Mouse (Mus musculus): ENCODE data around the gene Krt15. TPM values are rescaled to one million over a fixed set of nuclear protein-coding genes. Genes with fewer than 3 reads are reported as not detected.

Gene Krt15
- polyA plus RNA-seq, 1 experiment from 2014 or later, result 8.2 TPM

DNA sequence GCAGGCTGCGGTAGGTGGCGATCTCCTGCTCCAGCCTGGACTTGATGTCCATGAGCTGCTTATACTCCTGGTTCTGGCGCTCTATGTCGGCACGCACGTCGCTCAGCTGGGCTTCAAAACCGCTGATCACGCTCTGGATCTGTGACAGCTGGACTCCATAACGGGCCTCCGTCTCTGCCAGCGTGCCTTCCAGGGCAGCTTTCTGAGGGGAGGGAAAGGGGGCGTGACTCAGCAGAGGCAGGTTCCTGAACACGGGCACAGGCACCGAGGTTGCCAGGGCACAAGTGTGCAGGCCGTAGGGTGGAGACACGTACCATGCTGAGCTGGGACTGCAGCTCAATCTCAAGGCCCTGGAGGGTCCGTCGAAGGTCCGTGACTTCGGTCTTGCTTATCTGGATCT, 5.2 kb upstream of the Krt15 start:
- no peak overlapping the region for H3K4me2 ChIP-seq (ENCODE audit: low read depth, low read length)
- no peaks in the 10 kb centered on the region for H3K9me3 ChIP-seq (replicated peaks; ENCODE audit: control insufficient read depth, low read length)
- H3K4me3 ChIP-seq (ENCODE audit: low read depth, low read length), result no peak overlapping the region
- H3K27me3 ChIP-seq (ENCODE audit: control insufficient read depth, insufficient read depth, low read length), result peaks cover 10% of the 10 kb centered on the region
- DNase-seq (ENCODE audit: low spot score) (no peak), ATAC-seq (replicated peaks; ENCODE audit: insufficient number of reproducible peaks, low FRiP score, low TSS enrichment, low read depth) (no peak)
- no peak overlapping the region for H3K9ac ChIP-seq (replicated peaks; ENCODE audit: low read length)
- no peaks in the 10 kb centered on the region for H3K36me3 ChIP-seq (replicated peaks; ENCODE audit: control insufficient read depth, insufficient read depth, low read depth, low read length)
- WGBS, result 89% methylated on average over 21 of the region's 21 CpGs
- no peak overlapping the region for H3K27ac ChIP-seq (replicated peaks; ENCODE audit: low read depth, low read length)
- H3K4me1 ChIP-seq (ENCODE audit: control insufficient read depth, insufficient read depth, low read length), result no peaks in the 10 kb centered on the region; the same call in 1 of the 2 replicates

DNA sequence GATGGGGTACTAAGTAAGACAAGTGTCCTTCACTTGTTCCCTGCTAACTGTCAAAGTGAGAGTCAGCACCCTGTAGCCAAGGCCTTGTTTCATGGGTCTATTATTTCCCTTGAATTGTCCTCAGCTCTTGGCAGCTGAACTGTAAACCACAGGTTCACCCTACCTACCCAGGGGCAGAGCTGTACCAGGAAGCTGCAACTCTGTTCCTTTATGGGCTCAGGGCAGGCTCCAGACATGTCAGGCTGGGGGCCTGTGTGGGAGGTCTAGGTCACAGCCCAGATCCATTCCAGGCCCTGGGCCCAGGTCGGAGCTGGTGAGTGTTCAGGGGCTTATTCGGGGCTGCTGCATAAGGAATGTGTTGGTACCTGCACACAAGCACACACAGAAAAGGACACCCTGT, 3.7 kb upstream of the Krt15 start:
- 66% methylated on average over 2 of the region's 2 CpGs for WGBS
- H3K9ac ChIP-seq (replicated peaks; ENCODE audit: low read length), result no peak overlapping the region
- ATAC-seq (replicated peaks; ENCODE audit: insufficient number of reproducible peaks, low FRiP score, low TSS enrichment, low read depth), result no peak
- no peaks in the 10 kb centered on the region for H3K36me3 ChIP-seq (replicated peaks; ENCODE audit: control insufficient read depth, insufficient read depth, low read depth, low read length)
- H3K27ac ChIP-seq (replicated peaks; ENCODE audit: low read depth, low read length), result no peak overlapping the region
- no peaks in the 10 kb centered on the region for H3K27me3 ChIP-seq (ENCODE audit: control insufficient read depth, insufficient read depth, low read length)
- no peaks in the 10 kb centered on the region; the same call in 1 of the 2 replicates for H3K4me1 ChIP-seq (ENCODE audit: control insufficient read depth, insufficient read depth, low read length)
- no peak overlapping the region for H3K4me3 ChIP-seq (ENCODE audit: low read depth, low read length)
- no peak for DNase-seq (ENCODE audit: low spot score)
- H3K4me2 ChIP-seq (ENCODE audit: low read depth, low read length), result no peak overlapping the region
- H3K9me3 ChIP-seq (replicated peaks; ENCODE audit: control insufficient read depth, low read length), result no peaks in the 10 kb centered on the region

DNA sequence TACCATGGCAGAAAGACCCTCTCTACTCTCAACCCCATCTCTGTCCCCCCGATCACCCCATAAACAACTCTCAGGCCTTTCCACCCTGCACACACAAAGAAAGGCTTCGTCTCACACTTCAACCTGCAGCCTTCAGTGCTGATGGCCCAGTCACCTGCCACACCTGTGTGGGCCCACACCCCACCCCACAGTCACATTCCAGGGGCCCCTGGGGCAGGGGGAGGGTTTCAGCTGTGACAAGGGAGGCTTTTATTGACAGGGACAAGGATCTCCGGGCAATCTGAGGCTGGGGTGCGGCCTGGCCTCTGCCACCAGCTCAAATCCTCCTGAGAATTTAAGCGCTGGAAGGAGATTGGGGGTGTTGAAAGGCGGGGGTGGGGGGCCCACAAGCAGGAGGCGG, 3.1 kb upstream of the Krt15 start:
- no peak overlapping the region for H3K4me3 ChIP-seq (ENCODE audit: low read depth, low read length)
- WGBS, result 44% methylated on average over 7 of the region's 7 CpGs
- ATAC-seq (replicated peaks; ENCODE audit: insufficient number of reproducible peaks, low FRiP score, low TSS enrichment, low read depth) (no peak), DNase-seq (ENCODE audit: low spot score) (no peak)
- H3K36me3 ChIP-seq (replicated peaks; ENCODE audit: control insufficient read depth, insufficient read depth, low read depth, low read length), result no peaks in the 10 kb centered on the region
- no peak overlapping the region for H3K9ac ChIP-seq (replicated peaks; ENCODE audit: low read length)
- no peak overlapping the region for H3K4me2 ChIP-seq (ENCODE audit: low read depth, low read length)
- H3K27me3 ChIP-seq (ENCODE audit: control insufficient read depth, insufficient read depth, low read length), result no peaks in the 10 kb centered on the region
- H3K27ac ChIP-seq (replicated peaks; ENCODE audit: low read depth, low read length), result no peak overlapping the region
- H3K9me3 ChIP-seq (replicated peaks; ENCODE audit: control insufficient read depth, low read length), result no peaks in the 10 kb centered on the region
- no peaks in the 10 kb centered on the region; the same call in 1 of the 2 replicates for H3K4me1 ChIP-seq (ENCODE audit: control insufficient read depth, insufficient read depth, low read length)

DNA sequence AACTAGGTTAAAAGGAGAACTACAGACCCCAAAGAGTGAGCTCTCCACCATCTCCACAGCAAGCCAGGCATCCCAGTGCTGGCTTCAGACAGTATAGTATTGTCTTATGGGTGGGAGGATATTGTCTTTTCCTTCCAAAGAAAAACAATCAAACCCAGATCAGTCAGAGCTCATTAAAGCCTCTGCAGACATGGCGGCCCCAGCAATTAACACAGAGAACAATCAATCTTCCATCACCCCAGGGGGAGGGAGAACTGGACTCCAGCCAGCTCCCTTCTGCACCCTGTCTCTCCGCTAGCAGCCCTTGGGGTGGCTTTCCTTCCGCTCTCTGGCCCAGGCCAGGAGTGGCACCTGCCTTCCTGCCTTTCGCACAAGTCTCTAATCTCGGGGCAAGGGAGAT, 2.0 kb upstream of the Krt15 start:
- Histone ChIP-seq H3K9ac (replicated peaks; ENCODE audit: low read length) (no peak overlapping the region), H3K4me3 (ENCODE audit: low read depth, low read length) (no peak overlapping the region), H3K36me3 (replicated peaks; ENCODE audit: control insufficient read depth, insufficient read depth, low read depth, low read length) (no peaks in the 10 kb centered on the region), H3K27ac (replicated peaks; ENCODE audit: low read depth, low read length) (no peak overlapping the region), H3K4me2 (ENCODE audit: low read depth, low read length) (no peak overlapping the region), H3K9me3 (replicated peaks; ENCODE audit: control insufficient read depth, low read length) (no peaks in the 10 kb centered on the region), H3K4me1 (ENCODE audit: control insufficient read depth, insufficient read depth, low read length) (no peaks in the 10 kb centered on the region; the same call in 1 of the 2 replicates), H3K27me3 (ENCODE audit: control insufficient read depth, insufficient read depth, low read length) (no peaks in the 10 kb centered on the region)
- ATAC-seq (replicated peaks; ENCODE audit: insufficient number of reproducible peaks, low FRiP score, low TSS enrichment, low read depth), result no peak
- DNase-seq (ENCODE audit: low spot score), result no peak
- WGBS, result 42% methylated on average over 5 of the region's 5 CpGs

DNA sequence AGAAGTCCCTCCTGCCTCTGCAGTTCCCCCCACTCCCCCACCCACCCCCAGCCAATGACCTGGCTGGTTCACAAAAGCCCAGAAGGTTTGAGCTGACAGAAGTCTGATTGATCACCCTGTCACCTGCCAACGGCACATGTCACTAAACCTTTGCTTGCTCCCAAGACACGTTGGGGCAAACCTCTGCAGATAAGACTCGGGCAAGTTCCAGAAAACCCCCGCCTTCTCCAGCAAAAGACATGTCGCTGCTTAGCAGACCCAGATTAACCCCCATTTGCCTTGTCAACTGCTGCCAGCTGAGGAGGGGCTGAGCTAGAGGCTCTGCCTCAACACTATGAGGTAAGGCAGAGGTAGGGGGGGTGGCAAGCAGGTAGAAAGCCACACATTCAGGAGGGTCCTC, 831 bp upstream of the Krt15 start:
- Histone ChIP-seq H3K36me3 (replicated peaks; ENCODE audit: control insufficient read depth, insufficient read depth, low read depth, low read length) (no peaks in the 10 kb centered on the region), H3K9ac (replicated peaks; ENCODE audit: low read length) (no peak overlapping the region), H3K27me3 (ENCODE audit: control insufficient read depth, insufficient read depth, low read length) (no peaks in the 10 kb centered on the region), H3K9me3 (replicated peaks; ENCODE audit: control insufficient read depth, low read length) (no peaks in the 10 kb centered on the region), H3K4me1 (ENCODE audit: control insufficient read depth, insufficient read depth, low read length) (no peaks in the 10 kb centered on the region; the same call in 1 of the 2 replicates), H3K27ac (replicated peaks; ENCODE audit: low read depth, low read length) (no peak overlapping the region), H3K4me2 (ENCODE audit: low read depth, low read length) (no peak overlapping the region), H3K4me3 (ENCODE audit: low read depth, low read length) (no peak overlapping the region)
- no peak for DNase-seq (ENCODE audit: low spot score)
- no peak for ATAC-seq (replicated peaks; ENCODE audit: insufficient number of reproducible peaks, low FRiP score, low TSS enrichment, low read depth)
- 52% methylated on average over 5 of the region's 5 CpGs for WGBS

DNA sequence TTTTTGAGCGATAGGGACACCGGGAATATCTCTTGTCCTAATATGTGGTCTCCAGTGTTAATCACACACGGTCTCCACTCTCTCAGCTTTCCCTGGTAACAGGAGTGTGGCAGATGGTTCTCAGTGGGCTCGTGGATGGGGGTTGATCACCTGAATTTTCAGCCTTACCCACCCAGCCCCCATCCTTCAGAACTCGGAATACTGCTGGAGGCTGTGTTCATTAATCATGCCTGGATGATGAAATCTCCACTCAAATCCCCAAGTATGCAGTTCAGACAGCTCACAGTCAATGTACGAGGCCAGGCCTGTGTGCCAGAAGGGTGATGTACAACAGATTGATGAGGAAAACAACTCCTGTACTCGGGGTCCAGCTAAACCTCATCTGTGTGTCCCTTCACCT, 10.8 kb downstream of the Krt15 start:
- 87% methylated on average over 7 of the region's 7 CpGs for WGBS
- H3K4me1 ChIP-seq (ENCODE audit: control insufficient read depth, insufficient read depth, low read length), result no peaks in the 10 kb centered on the region
- no peak for ATAC-seq (replicated peaks; ENCODE audit: insufficient number of reproducible peaks, low FRiP score, low TSS enrichment, low read depth)

DNA sequence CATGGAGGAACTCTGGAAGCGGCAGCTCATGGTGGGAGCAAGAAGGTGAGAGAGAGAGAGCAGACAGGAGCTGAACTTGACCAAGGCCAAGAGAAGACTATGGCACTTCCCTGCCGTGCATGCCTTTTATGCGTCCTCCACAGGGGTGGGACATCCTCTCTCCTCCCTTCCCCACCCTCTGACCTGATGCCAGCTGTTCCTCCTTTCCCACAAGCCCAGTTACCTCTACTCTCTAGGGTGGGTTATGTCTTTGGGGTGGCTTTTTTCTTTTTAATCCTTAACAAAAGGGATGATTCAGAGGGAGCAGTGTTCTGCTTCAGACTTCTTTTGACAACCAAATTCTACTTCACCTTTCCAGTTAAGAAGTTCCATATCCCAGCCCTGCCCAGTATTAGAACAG, 14.3 kb downstream of the Krt15 start, which contains the start of gene Krt13:
Krt13 (minus strand) TSS at position 101 of the 400 bp plus-strand sequence.
- 75% methylated on average over 3 of the region's 3 CpGs for WGBS
- ATAC-seq (replicated peaks; ENCODE audit: insufficient number of reproducible peaks, low FRiP score, low TSS enrichment, low read depth) (no peak), DNase-seq (ENCODE audit: low spot score) (no peak)
- H3K4me1 ChIP-seq (ENCODE audit: control insufficient read depth, insufficient read depth, low read length), result no peaks in the 10 kb centered on the region
- H3K9me3 ChIP-seq (replicated peaks; ENCODE audit: control insufficient read depth, low read length), result no peaks in the 10 kb centered on the region
- H3K9ac ChIP-seq (replicated peaks; ENCODE audit: low read length), result no peak within 1 kb of the TSS
- no peaks in the 10 kb centered on the region for H3K36me3 ChIP-seq (replicated peaks; ENCODE audit: control insufficient read depth, insufficient read depth, low read depth, low read length)
- no peak within 1 kb of the TSS for H3K4me2 ChIP-seq (ENCODE audit: low read depth, low read length)
- no peak within 1 kb of the TSS for H3K27ac ChIP-seq (replicated peaks; ENCODE audit: low read depth, low read length)
- H3K4me3 ChIP-seq (ENCODE audit: low read depth, low read length), result no peak within 1 kb of the TSS
- no peaks in the 10 kb centered on the region for H3K27me3 ChIP-seq (ENCODE audit: control insufficient read depth, insufficient read depth, low read length)

More for the DNA sequence above, 10.8 kb downstream of the Krt15 start:
- no peak overlapping the region for H3K4me3 ChIP-seq (ENCODE audit: low read depth, low read length)
- H3K27ac ChIP-seq (replicated peaks; ENCODE audit: low read depth, low read length), result no peak overlapping the region
- H3K9me3 ChIP-seq (replicated peaks; ENCODE audit: control insufficient read depth, low read length), result no peaks in the 10 kb centered on the region
- no peaks in the 10 kb centered on the region for H3K27me3 ChIP-seq (ENCODE audit: control insufficient read depth, insufficient read depth, low read length)
- DNase-seq (ENCODE audit: low spot score), result no peak
- no peak overlapping the region for H3K4me2 ChIP-seq (ENCODE audit: low read depth, low read length)
- H3K36me3 ChIP-seq (replicated peaks; ENCODE audit: control insufficient read depth, insufficient read depth, low read depth, low read length), result no peaks in the 10 kb centered on the region
- H3K9ac ChIP-seq (replicated peaks; ENCODE audit: low read length), result no peak overlapping the region

DNA sequence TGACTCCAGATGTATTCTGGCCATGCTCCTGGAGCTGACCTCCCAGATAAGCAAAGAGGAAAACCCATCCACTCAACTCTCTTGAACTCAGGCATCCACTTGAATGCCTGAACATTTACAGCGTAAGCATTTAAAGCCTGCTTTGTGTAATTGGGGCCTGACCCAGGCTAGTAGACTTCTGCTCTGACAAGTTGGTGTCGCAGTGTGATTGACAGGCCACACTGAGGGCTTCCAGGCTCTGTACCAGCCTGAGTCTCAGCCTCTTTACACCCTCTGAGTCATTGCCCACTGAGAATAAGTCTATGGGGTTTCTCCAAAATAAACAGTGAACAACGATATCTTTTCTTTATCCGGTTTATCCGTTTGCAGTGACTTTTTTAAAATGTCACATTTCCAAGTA, 15.4 kb downstream of the Krt15 start:
- ATAC-seq (replicated peaks; ENCODE audit: insufficient number of reproducible peaks, low FRiP score, low TSS enrichment, low read depth), result no peak
- no peaks in the 10 kb centered on the region for H3K4me1 ChIP-seq (ENCODE audit: control insufficient read depth, insufficient read depth, low read length)
- no peak overlapping the region for H3K4me3 ChIP-seq (ENCODE audit: low read depth, low read length)
- no peak for DNase-seq (ENCODE audit: low spot score)
- no peaks in the 10 kb centered on the region for H3K27me3 ChIP-seq (ENCODE audit: control insufficient read depth, insufficient read depth, low read length)
- no peak overlapping the region for H3K9ac ChIP-seq (replicated peaks; ENCODE audit: low read length)
- no peaks in the 10 kb centered on the region for H3K9me3 ChIP-seq (replicated peaks; ENCODE audit: control insufficient read depth, low read length)
- no peak overlapping the region for H3K27ac ChIP-seq (replicated peaks; ENCODE audit: low read depth, low read length)
- no peak overlapping the region for H3K4me2 ChIP-seq (ENCODE audit: low read depth, low read length)
- no peaks in the 10 kb centered on the region for H3K36me3 ChIP-seq (replicated peaks; ENCODE audit: control insufficient read depth, insufficient read depth, low read depth, low read length)
- WGBS, result 84% methylated on average over 5 of the region's 5 CpGs

Measured in embryonic facial prominence, embryonic 11.5 days (tissue).